Mouse (Mus musculus) stomach, adult 2 months (tissue): ENCODE results near the gene Bco1. TPM values are rescaled to one million over a fixed set of nuclear protein-coding genes. Genes with fewer than 3 reads are reported as not detected.

ENCODE experiments used
- polyA plus RNA-seq: library from polyadenylated mRNA; depleted of rRNA; stranded (reverse); fragments of >200 nt; gene quantifications from 2 replicates; pipeline ENCODE4 v1.2.3, GENCODE M21; 2012; rRNA removed

Bco1 gene
- polyA plus RNA-seq: 0.22 and 0.24 TPM in 2 replicates

DNA sequence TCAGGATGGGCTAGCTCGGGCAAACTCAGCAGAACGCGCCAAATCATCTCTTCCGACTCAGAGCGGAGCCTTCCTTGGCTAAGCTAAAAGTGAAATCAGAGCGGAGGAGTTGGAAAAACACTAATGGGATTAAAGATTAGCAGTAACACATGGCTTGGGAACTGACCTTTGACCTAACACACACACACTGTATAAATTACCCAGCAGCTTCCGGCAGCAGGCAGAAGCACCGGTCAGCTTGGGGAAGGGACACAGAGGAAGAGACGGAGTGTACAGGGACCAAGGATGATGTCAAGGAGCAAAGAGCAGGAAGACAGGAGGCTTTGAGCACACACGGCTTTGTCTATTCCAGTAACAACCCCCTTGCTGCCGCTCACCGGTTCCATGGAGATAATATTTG is at the start of gene Bco1:
Bco1 (plus strand) TSS at position 208 of the 400 bp plus-strand sequence.

DNA sequence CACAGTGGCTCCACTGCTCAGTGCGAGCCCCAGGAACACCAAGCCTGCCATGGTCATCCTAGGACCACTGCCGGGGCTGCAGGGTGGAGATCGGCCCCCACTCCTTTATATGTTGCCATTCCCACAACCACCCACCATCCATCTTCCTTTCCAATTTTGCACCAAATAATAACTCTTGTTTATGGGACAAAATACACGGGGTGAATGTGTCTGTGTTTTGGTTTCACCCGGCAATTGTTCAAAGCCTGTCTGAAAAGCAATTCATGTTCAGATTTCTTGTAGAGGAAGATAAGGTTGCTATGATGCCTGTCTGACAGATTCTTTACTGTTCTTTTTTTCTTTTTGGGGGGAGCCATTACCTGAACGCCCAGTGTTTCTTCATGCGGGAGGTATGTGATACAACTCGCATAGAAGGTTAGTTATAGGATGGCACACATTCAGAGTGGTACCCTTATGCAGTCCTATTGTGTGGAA is 13.2 kb upstream of the Bco1 start, which contains the start of gene Pkd1l2:
Pkd1l2 (minus strand) TSS at position 51 of the 474 bp plus-strand sequence.

DNA sequence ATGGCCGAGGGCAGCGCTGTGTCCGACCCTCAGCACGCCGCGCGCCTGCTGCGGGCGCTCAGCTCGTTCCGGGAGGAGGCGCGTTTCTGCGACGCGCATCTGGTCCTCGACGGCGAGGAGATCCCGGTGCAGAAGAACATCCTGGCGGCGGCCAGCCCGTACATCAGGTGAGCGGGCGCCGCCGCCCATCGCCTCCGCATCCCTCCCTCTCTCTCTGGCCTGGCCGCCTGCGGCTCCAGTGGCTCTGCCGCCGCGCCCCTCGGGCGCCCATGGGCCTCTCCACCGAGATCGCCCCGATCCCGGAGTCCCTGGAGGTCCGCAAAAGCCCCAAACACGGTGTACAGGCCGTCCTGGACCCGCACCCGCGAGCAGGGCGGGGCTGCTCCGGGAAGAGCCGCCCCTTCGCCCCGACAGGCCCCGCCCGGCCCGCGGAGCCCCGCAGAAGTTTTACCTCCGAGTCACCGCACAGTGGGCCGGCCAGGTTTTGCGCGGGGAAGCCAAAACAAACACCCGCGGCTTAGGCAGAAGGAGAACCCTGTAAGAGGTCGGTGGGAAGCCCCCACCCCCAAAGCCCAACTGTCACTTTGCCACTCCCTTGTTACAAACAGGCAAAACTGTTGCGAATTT is 62.6 kb downstream of the Bco1 start, which contains the start of gene Gan:
Gan (plus strand) TSS at position 1 of the 627 bp plus-strand sequence.

Other genes with a start within 250 kb of the Bco1 start
- gene Cmc2, start 174.4 kb upstream of the Bco1 start, polyA plus RNA-seq: 1.8 and 2.4 TPM in 2 replicates
- 0.97 and 1.2 TPM in 2 replicates for gene Cenpn, start 174.1 kb upstream of the Bco1 start, polyA plus RNA-seq
- gene Atmin, start 152.5 kb upstream of the Bco1 start, polyA plus RNA-seq: 4.3 and 4.7 TPM in 2 replicates
- 0.08 TPM in 1 of 2 replicates, not detected in the other for gene 1700030J22Rik, start 116.9 kb upstream of the Bco1 start, polyA plus RNA-seq
- gene Gcsh, start 102.3 kb upstream of the Bco1 start, polyA plus RNA-seq: 6.5 and 8.3 TPM in 2 replicates
- gene Pkd1l2, start 13.4 kb upstream of the Bco1 start, polyA plus RNA-seq: 0.02 TPM in 1 of 2 replicates, not detected in the other
- 1.9 and 2.9 TPM in 2 replicates for gene Gan, start 62.3 kb downstream of the Bco1 start, polyA plus RNA-seq
- gene Cmip, start 161.2 kb downstream of the Bco1 start, polyA plus RNA-seq: 28.7 and 33.3 TPM in 2 replicates